Mouse (Mus musculus) MEL (cell line): ENCODE results near the gene Srgap3.

Source experiments
- CHD2 ChIP-seq: IDR thresholded peaks from 2 replicates; pipeline ENCODE4 v1.6.1; 2011; ENCODE audit warnings: low read length, improper control_type of control experiment
- CTCF ChIP-seq, 3 experiments: IDR thresholded peaks in 2 of 3; conservative IDR thresholded peaks in 1 of 3; 2 replicates each; pipeline ENCODE4 v1.5.1; 2011 to 2012; ENCODE audit warnings: low read length in 3 of 3, low read depth in 2 of 3, mild to moderate bottlenecking in 2 of 3, improper control_type of control experiment in 1 of 3, inconsistent platforms in 1 of 3, mixed read lengths in 1 of 3, moderate library complexity in 1 of 3; ENCODE audit not compliant: control insufficient read depth in 1 of 3, insufficient read depth in 1 of 3, poor library complexity in 1 of 3, severe bottlenecking in 1 of 3
- E2F4 ChIP-seq: IDR thresholded peaks from 2 replicates; pipeline ENCODE4 v1.6.1; 2011; ENCODE audit warnings: low read depth, low read length, improper control_type of control experiment, borderline replicate concordance
- EP300 ChIP-seq, 2 experiments: IDR thresholded peaks; 2 replicates each; pipeline ENCODE4 v1.6.1; 2011; ENCODE audit warnings: improper control_type of control experiment in 2 of 2, low read length in 2 of 2, low read depth in 1 of 2, mild to moderate bottlenecking in 1 of 2
- HCFC1 ChIP-seq: IDR thresholded peaks from 2 replicates; pipeline ENCODE4 v1.6.1; 2012; ENCODE audit warnings: low read depth, mild to moderate bottlenecking, inconsistent platforms, low read length, improper control_type of control experiment, moderate library complexity
- JUND ChIP-seq: IDR thresholded peaks from 2 replicates; pipeline ENCODE4 v1.6.1; 2011; ENCODE audit warnings: low read depth, mild to moderate bottlenecking, improper control_type of control experiment, low read length
- POLR2A ChIP-seq, 2 experiments: IDR thresholded peaks; 2 replicates each; pipeline ENCODE4 v1.6.1; 2011 to 2012; ENCODE audit warnings: low read length in 2 of 2, mild to moderate bottlenecking in 2 of 2, control low read depth in 1 of 2, improper control_type of control experiment in 1 of 2, low read depth in 1 of 2, moderate library complexity in 1 of 2; ENCODE audit not compliant: control insufficient read depth in 1 of 2, insufficient read depth in 1 of 2, poor library complexity in 1 of 2
- POLR2AphosphoS2 ChIP-seq: IDR thresholded peaks from 2 replicates; pipeline ENCODE4 v1.6.1; 2011; ENCODE audit warnings: low read length, improper control_type of control experiment
- USF1 ChIP-seq: IDR thresholded peaks from 2 replicates; pipeline ENCODE4 v1.6.1; 2014; ENCODE audit warnings: low read depth, mild to moderate bottlenecking, inconsistent platforms, low read length, improper control_type of control experiment, moderate library complexity

GRCm38 (mm10) chr6:112758541-112758940 is 188.5 kb downstream of the Srgap3 start:
- TF ChIP-seq E2F4 (no peak), JUND (no peak), CTCF (IDR thresholded peaks at IDR 0.05 in 2 of 3, conservative IDR thresholded peaks at IDR 0.05 in 1 of 3; ENCODE audit: control insufficient read depth in 1 of 3, insufficient read depth in 1 of 3, low read depth in 2 of 3, low read length in 3 of 3, poor library complexity in 1 of 3, severe bottlenecking in 1 of 3) (no peak), EP300 (IDR thresholded peaks at IDR 0.05; ENCODE audit: low read depth in 1 of 2, low read length in 2 of 2) (no peak), POLR2AphosphoS2 (no peak), USF1 (no peak), POLR2A (IDR thresholded peaks at IDR 0.05; ENCODE audit: control insufficient read depth in 1 of 2, insufficient read depth in 1 of 2, low read depth in 1 of 2, low read length in 2 of 2, poor library complexity in 1 of 2) (no peak), CHD2 (no peak), HCFC1 (no peak)
